Mouse (Mus musculus) CD4-positive helper T cell, adult 2 months (primary cell): ENCODE results near the gene Pgr.

Experiments used
- DNase-seq: peaks from one replicate; pipeline ENCODE4 v3.0.0-alpha.2; 2012; ENCODE audit warnings: low read depth, missing footprints, low spot score

The Pgr gene

DNA sequence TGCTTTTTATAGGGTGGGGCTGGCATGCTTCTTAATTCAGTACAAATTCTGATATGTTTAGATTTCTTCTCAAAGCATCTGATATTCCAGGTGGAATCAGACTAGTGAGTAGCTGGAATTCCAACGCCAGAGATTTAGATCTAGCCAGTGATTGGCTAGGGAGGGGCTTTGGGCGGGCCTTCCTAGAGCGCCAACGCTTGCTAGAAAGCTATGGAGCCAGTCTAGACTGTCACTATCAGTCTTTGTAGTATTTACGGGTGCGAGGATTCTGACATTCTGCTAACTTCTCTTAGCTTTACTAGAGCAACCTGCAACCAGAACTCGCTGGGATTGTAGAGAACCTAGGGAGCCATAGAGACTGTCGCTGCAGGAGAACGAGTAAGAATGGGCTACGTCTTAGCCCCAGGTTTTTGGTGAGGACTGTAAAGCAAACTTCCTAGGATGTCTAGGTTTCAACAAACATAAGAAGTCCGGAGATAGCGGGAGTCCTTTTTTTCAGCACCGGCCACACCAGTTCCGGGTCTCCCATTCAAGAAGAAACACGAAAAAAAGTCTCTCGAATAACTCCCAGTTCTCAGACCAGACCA lies at the start of gene Pgr:
Gene Pgr (plus strand): TSS at position 218 of the 587 bp plus-strand sequence.
- DNase-seq, result no peak

DNA sequence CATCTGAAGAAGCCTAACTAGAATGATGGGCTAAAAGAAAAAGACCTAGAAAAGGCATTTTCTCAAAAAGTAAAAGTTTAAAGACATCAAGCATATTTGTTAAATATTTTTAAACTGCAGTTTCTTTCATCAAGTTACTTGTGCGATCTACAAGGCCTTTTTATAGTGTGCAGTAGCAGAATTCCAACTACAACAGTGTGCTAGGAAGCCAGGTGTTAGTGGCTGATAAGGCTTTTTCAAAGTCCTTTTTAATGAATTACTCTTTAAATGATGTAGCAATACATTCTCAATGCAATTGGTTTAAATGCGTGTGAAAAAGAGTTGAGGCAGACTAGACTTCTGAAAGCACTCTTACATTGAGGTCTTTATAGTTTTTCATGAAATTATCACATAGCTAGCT lies 42.2 kb upstream of the Pgr start:
- DNase-seq, result no peak

DNA sequence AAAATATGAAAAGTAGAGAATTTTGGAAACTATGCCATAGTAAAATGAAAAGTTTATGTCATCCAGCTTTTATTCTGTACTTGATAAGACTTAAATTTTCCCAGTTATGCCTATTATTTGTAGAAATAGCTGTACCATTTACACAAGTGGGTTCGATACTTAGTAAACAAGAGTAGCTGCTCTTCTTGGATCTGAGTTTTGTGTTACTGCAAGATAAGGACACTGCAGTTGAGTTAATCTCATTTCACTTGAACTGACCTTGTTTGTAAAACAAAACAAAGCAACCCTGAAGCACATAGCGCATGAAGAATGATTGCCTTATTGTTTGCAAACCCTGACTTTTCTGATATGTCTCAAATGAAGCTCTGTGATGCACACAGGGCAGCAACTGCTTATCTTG lies 31.1 kb upstream of the Pgr start:
- no peak for DNase-seq

DNA sequence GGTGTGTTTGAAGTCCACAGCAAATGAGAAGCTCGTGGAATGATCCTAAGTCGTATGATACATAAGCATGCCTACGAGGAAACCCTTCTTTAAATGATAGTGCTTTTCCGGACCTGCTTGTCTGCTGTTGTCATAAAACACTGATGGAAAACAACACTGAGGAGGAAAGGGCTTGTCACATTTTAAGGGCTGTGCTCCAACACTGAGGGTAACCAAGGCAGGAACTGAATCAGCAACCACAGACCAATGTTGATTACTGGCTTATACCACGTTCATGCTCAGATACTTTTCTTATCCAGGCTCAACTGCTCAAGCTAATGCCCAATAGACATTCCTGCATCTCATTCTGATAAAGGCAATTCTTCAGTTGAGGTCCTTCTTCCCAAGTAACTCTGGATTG lies 4.4 kb upstream of the Pgr start:
- no peak for DNase-seq

GRCm38 (mm10) chr9:8900203-8901012 lies 775 bp downstream of the Pgr start:
- DNase-seq, result no peak

DNA sequence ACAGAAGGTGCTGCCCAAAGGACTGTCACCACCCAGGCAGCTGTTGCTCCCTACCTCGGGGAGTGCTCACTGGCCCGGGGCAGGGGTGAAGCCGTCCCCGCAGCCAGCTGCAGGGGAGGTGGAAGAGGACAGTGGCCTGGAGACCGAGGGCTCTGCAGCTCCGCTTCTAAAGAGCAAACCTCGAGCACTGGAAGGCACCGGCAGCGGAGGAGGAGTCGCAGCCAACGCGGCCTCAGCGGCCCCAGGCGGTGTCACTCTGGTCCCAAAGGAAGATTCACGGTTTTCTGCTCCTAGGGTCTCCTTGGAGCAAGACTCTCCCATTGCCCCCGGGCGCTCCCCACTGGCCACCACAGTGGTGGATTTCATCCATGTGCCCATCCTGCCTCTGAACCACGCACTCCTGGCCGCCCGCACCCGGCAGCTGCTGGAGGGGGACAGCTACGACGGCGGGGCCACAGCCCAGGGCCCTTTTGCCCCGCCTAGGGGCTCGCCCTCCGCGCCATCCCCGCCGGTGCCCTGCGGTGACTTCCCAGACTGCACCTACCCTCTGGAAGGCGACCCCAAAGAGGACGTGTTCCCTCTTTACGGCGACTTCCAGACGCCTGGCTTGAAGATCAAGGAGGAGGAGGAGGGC lies 1.5 kb downstream of the Pgr start:
- DNase-seq, result no peak

DNA sequence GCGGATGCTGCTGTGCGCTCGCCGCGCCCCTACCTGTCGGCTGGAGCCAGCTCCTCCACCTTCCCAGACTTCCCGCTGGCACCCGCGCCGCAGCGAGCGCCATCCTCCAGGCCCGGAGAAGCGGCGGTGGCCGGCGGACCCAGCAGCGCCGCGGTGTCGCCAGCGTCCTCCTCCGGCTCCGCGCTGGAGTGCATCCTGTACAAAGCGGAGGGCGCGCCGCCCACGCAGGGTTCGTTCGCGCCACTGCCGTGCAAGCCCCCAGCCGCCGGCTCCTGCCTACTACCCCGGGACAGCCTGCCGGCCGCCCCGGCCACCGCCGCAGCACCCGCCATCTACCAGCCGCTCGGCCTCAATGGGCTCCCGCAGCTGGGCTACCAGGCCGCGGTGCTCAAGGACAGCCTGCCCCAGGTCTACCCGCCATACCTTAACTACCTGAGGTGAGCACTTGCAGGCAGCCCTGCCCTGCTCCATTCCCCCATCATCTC lies 2.1 kb downstream of the Pgr start:
- DNase-seq, result no peak

DNA sequence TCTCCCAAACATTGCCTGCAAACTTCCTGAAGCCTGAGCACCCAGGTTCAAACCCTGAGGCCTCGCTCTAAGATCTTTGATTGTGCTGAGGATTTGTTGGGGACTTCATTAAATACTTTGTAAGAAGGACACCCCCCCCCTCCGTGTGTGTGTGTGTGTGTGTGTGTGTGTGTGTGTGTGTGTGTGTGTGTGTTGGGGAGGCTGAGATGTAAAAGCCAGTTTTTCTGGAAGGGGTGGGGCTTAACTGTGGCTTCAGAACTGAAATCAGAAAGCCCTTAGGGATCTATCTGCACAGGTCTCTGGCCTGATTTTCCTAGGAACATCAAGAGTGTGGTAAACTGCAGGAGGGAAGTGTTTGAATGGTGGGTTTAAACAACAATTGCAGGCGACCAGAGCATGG lies 2.6 kb downstream of the Pgr start:
- DNase-seq, result no peak

DNA sequence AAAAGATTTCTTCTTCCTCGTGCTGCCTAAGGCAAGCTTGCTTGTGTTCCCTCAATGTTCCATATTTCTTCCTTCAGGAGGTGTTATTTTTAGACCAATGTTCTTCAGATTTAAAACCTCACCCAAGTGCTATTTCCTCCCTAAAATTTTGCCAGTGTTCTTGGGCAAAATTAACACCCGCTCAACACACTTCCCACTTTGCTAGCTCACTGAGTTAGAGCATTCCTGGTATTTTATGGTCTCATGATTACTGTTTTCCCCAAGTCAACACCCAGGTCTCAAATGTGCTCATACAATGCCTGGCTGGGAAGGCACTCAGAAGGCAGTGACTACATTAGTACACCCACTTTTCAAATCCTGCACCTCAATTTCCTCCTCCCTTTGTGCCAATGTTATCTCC lies 27.9 kb downstream of the Pgr start:
- no peak for DNase-seq

DNA sequence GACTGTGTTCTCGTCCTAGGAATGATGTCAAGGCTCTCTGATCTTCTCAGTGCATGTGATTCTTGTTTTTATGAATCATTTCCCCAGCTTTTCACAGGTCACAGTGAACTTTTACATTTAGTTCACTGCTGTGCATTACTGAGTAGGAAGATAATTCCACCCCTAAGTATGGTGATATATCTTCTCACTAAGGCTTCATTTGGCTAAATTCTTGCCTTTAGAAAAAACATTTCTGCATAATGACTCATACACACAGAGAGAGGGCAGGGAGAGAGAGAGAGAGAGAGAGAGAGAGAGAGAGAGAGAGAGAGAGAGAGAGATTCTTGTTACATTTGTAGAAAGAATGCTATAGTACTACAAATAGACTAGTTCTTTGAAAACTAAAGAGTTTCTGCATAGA lies 38.1 kb downstream of the Pgr start:
- no peak for DNase-seq

- no peak for DNase-seq
Observed at GRCm38 (mm10) chr9:8953306-8953705, 53.7 kb downstream of the Pgr start.

DNA sequence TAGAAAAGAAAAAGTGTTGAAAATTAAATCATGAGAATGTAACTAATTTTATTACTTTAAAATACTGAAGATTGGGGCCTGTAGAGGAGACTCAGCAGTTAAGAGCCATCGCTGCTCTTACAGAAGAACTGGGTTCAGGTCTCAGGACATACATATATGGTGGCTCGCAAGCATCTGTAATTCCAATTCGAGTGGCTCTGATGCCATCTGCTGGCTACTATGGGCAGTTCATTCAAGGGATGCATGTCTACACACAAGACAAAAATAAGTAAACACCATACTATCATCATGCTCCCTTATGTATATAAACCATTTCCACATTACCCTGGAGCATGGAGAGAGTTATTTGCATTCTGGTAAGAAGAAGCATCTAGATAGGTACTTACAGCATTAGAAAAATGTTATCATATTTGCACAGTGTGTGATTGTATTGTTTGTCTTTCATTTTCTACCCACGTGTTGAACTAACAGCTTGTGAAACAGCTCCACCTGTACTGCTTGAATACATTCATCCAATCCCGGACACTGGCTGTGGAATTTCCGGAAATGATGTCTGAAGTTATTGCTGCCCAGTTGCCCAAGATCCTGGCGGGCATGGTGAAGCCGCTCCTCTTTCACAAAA lies 65.0 kb downstream of the Pgr start:
- DNase-seq, result no peak

GRCm38 (mm10) chr9:8970240-8970639 lies 70.6 kb downstream of the Pgr start:
- no peak for DNase-seq

DNA sequence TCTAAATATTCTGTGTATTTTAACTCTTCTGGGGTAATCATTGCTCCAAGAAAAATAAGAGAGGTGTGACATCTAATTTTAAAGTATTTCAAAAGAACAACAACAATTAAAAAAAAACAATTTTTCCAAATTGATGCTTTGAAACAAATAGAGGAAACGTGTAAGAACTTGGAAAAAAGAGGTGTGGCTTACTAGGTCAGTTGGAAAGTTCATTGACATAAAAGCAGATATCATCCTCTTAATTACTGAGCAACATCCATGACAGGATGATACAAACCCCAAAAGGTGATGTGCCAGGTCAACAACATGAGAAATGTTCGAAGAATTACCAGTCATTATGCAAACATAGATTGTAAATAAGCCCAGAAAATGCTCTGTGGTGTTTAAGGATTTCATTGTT lies 71.9 kb downstream of the Pgr start, which contains the start of gene Gm16485:
Gene Gm16485 (plus strand): TSS at position 301 of the 400 bp plus-strand sequence.
- no peak for DNase-seq

DNA sequence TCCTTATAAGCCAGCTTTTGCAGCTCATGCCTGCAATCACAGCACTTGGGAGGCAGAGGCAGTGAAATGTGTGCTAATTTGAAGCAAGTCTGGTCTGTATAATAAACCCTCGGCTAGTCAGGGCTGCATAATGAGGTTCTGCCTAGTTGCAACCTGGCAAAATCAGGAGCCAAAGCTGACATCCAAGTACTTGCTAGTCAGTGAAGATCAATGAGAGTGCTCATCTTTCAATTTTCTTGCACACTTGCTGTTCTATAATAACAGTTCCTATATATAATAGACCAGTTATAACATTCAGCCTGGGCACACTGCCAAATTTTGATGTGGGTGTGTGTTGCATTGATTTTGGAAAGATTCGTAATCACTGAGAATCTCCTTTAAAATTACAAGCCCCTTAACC lies 78.1 kb downstream of the Pgr start:
- DNase-seq, result no peak

DNA sequence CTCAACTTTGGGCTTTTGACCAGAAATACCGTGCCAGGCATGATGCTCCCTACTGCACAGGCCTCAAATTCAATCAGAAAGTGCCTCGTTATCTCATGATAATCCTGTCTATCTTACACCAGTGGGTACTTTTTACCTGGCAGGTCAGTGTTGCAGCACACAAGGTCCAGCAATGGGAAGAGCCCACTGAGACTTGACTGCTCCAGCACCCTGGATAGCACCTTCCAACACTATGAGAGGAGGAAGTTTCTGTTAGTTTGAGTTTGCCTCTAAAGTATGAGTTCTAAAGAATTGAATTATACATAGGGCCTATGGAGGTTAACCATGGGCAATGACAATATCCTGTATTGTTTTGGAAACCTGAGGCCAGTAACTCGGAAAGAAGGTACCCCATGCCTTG lies 82.7 kb downstream of the Pgr start:
- DNase-seq, result no peak

GRCm38 (mm10) chr9:8996494-8996893 lies 96.9 kb downstream of the Pgr start:
- no peak for DNase-seq

- DNase-seq, result no peak
Observed at GRCm38 (mm10) chr9:9001170-9001569, 101.5 kb downstream of the Pgr start.

- DNase-seq, result no peak
Observed at GRCm38 (mm10) chr9:9015108-9015507, 115.5 kb downstream of the Pgr start.
